Mouse (Mus musculus) spleen, adult 2 months (tissue): ENCODE results near the gene Edn3.

Experiments used
- CTCF ChIP-seq: fragments of 200-500 bp; IDR thresholded peaks from 2 replicates; pipeline ENCODE4 v1.5.1; 2011; ENCODE audit warnings: mild to moderate bottlenecking, inconsistent platforms; ENCODE audit not compliant: insufficient read depth, insufficient read length, insufficient replicate concordance; ENCODE audit errors: extremely low read depth
- POLR2A ChIP-seq: fragments of 200-500 bp; IDR thresholded peaks from 2 replicates; pipeline ENCODE4 v1.6.1; 2011; ENCODE audit warnings: low read depth, low read length, inconsistent platforms

GRCm38 (mm10) chr2:174793181-174793580, 32.8 kb downstream of the Edn3 start:
- TF ChIP-seq CTCF (no peak), POLR2A (no peak)
